Mouse (Mus musculus) erythroblast, adult 5-6 weeks (primary cell): ENCODE data around the gene Sarm1. TPM values are rescaled to one million over a fixed set of nuclear protein-coding genes. Genes with fewer than 3 reads are reported as not detected.

ENCODE experiments used
- ATAC-seq: replicated peaks from 2 replicates; pipeline ENCODE4 v1.8.0; 2016; ENCODE audit warnings: moderate number of reproducible peaks, mild to moderate bottlenecking, moderate TSS enrichment, inconsistent platforms; ENCODE audit not compliant: poor library complexity, low FRiP score, severe bottlenecking
- total RNA-seq, 2 experiments: library from RNA; stranded (forward) in 1 of 2; stranded (reverse) in 1 of 2; fragments of 150-400 nt in 1 of 2; fragments of 200-764, 138-1000 nt in 1 of 2; gene quantifications; 2 replicates each; pipeline versions ENCODE4 v1.2.3 to v1.2.4; 2015 to 2017; ENCODE audit warnings: low replicate concordance in 2 of 2

The Sarm1 gene
- total RNA-seq, 2 experiments from 2014 or later = not detected

DNA sequence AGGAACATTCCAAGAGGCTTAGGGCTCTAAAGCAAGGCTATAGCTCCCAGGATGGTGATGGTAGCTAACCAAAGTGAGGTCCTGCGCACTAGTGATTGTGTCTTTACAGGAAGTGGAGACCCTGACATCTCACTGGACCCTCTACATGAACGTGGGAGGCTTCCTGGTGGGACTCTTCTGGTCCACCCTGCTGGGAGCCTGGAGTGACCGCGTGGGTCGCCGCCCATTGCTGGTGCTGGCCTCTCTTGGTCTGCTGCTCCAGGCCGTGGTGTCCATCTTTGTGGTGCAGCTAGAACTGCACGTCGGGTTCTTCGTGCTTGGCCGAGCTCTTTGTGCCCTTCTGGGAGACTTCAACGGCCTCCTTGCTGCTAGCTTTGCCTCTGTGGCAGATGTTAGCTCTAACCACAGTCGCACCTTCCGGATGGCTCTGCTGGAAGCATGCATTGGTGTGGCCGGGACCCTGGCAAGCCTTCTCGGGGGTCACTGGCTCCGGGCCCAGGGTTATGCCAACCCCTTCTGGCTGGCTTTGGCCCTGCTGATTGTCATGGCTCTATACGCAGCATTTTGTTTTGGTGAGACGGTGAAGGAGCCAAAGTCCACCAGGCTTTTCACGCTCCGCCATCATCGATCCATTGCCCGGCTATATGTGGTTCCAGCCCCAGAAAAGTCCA lies 31.2 kb downstream of the Sarm1 start:
- ATAC-seq = no peak

DNA sequence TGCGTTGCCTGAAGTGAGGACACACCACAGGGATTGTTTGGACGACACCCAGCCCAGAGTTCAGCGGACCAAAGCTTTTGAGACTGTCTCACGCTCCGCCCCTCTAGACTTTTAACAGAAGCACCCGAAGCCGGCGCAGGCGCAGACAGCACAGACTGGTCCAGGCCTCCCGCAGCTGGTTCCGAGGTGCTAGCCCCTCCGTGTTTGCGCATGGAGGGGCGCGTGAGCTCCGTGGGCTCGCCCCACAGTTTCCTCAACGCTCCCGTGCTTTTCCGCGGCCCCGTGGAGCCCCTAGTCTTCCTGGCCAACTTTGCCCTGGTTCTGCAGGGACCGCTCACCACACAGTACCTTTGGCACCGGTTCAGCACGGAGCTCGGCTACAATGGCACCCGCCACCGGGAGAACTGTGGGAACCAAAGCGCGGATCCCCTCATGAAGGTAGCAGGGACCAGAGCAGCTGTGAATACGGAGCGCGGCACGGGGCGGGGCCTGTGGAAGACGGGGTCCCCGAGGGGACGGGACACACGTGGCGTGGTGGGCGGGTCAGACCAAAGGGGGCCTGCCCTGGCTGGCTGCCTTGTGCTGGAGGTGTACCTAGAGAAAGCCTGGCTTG lies 31.9 kb downstream of the Sarm1 start, which contains the start of gene Slc46a1:
TSS of gene Slc46a1 (plus strand) at position 130 of the 613 bp plus-strand sequence.
- ATAC-seq = peak; percentile 48; the same call in 1 of the 2 replicates

DNA sequence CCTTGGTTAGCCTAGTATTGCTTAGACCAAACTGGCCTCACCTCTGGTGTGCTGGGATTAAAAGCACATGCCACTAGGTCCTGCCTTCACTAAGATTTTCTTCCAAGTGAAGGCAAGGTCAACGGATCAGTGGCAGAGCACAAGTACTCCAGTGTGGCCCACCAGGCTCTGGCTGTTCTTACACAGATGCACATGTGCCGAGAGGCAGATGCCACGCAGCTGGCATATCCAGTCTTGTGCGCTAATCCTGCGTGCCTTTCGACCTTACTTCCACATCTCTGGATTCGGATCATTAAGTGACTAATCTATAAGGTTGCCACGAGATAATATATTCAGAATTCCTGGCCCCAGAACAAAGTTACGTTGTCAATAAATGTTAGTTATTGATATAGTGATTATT lies 32.4 kb downstream of the Sarm1 start:
- ATAC-seq = no peak

DNA sequence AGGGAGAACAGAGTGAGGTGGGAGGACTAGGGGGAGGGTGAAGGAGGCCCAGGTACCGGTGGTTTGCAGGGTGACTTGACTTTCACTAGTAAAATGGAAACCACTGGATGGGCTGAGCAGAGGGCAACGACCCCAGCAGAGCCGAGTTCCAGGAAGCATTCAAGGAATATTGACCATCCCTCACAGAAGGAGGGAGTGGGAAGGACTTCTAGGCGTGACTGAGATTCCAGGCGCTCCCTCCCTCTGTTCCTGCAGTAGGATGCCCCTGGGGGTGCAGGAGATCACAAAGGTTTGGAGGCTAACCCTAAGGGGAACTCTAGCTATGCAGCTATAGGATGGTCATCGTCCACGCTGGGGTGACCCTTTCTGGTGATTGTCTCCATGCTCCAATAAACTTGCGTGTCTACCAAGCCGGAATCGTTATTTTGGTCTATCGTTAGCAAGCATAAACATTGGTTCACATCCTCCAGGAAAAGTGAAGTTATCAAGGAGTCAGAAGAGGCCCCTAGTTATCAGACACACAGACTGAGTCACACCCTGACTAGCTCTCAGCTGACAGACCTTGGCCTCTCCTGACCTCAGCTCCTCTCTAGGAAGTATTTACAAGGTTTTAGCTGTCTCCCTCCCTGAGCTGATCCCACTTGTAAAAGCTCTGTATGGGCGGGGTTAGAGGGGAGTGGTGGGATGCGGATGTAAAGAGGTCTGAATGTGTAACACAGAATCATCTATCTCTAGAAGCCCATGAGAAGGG lies 34.1 kb downstream of the Sarm1 start:
- 0 out of 2 replicates have a peak, but pooled peaks have one; percentile 39 for ATAC-seq

DNA sequence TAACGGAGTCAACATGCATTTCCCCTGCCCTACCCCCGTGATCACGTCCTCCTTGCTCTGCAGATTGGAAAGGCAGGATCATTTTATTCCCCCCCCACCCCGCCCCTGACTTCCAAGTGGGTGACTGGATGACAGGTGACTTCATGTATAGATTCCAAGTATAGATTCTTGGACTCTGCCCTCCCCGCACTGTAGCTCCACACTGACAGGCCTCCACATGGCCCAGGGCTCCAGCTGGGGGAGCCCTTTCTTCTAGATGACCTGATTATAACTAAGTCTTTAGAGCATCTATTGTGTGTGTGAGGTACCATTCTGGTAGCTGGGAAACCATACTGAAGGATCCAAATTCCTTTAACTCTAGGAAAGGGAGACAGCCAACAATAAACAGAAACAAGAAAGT lies 34.9 kb downstream of the Sarm1 start:
- ATAC-seq = no peak

DNA sequence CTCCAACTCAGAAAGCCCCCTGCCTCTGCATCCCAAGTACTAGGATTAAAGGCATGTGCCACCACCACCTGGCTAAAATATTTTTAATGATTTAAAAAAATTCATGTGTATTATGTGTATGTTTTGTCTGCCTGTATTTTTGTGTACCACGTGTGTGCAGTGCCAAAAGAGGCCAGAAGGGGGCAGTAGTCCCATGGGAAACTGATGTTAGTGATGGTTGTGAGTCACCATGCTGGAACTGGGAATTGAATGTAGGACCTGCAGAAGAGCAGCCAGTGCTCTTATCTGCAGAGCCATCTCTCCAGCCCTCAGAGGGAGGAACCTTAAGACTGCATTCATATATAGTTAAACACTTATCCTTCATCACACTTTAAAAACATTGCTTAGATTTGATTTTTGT lies 35.7 kb downstream of the Sarm1 start:
- no peak for ATAC-seq

DNA sequence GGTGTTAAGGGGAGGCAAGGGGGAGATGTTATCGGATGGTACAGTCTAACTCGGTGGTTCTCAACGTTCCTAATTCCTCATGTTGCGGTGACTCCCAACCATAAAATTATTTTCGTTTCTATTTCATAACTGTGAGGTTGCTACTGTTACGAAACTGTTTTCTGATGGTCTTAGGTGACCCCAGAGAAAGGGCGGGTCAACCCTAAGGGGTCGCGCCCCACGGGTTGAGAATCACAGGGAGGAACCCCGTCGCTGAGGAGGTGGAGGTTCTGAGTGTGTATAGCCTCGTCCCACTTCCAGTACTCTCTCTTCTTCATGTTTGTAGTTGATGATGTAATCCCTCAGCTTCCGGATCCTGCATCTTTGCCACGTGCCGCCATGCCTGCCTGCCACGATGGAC lies 38.8 kb downstream of the Sarm1 start:
- no peak for ATAC-seq

DNA sequence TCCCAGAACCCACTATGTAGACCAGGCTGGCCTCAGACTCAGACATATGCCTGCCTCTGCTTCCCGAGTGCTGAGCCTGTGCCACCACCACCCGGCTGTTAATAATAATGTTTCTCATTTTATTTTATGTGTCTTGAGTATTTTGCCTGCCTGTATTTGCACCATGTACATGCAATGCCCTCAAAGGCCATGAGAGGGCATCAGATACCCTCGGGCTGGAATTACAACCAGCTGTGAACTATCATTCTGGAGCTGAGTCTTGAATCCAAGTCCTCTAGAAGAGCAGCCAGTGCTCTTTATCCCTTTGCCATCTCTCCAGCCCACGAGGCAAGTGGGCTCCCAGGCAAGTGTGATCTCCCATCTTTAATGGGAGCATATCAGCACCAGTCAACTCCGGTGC lies 42.2 kb downstream of the Sarm1 start:
- ATAC-seq = no peak

DNA sequence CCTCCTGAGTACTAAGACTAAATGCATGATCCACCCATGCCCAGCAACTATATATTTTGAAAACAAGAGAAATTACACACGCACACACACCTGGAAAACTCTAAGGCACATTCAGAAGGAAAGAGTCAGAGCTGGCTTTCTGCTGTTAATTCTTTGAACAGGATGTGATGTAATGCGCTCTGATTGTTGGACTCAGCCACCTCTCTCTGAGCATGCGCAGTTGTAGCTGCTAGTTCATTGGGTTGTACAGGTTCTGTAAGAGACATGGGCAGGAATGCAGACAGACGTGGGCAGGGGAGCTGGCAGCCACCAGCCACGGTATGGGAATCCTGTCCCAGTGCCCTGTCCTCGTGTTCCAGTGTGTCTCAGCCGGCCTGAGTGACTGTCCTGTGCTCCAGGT lies 43.3 kb downstream of the Sarm1 start:
- ATAC-seq = 0 out of 2 replicates have a peak, but pooled peaks have one; percentile 38

DNA sequence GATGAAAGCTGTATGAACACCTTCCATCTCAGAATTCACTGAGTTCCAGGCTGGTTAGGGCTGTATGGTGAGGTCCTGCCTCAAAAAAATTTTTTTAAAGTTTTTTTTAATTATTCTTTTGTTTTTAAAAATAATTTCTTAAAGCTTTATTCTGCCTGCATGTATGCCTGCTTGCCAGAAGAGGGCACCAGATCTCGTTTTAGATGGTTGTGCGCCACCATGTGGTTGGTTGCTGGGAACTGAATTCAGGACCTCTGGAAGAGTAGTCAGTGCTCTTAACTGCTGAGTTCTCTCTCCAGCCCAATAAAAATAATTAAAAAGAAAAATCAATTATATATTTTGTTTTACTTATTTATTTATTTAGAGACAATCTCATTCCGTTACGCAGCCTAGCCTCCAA lies 43.9 kb downstream of the Sarm1 start:
- ATAC-seq = no peak

DNA sequence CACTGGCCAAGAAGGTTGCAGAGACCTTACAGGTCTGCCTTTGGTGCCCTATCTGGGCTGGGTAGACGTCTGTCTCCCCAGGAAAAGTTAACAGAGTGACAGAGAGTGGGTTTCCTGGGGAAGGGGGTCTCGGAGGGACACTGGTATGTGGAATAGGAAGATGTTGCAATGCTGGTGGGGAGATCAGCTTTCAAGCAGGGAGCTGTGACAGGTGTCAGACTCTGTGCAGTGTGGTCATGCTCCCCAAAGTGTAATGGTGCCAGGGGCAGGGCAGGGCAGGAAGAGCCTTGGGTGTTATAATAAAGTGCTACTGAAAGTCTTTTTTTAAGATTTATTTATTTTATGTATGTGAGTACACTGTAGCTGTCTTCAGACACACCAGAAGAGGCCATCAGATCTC lies 47.2 kb downstream of the Sarm1 start:
- ATAC-seq = no peak

DNA sequence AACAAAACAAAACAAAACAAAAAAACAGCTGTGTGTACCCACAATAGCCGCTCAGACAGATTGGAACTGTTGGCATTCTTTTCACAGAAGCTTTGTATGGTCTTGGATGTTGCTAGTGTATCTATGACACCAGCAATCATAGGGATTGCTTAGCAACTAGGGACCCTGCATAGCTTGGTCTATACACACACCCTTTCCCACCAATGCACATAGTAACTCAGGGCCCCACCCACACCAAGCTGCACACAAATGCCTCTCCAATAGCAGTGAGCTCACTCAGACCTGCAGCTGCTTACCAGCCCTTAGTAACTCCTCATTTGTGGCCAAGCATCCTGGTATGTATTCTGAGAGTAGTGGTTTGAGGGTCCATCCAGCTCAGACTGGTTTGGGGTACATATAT lies 49.3 kb downstream of the Sarm1 start:
- no peak for ATAC-seq

DNA sequence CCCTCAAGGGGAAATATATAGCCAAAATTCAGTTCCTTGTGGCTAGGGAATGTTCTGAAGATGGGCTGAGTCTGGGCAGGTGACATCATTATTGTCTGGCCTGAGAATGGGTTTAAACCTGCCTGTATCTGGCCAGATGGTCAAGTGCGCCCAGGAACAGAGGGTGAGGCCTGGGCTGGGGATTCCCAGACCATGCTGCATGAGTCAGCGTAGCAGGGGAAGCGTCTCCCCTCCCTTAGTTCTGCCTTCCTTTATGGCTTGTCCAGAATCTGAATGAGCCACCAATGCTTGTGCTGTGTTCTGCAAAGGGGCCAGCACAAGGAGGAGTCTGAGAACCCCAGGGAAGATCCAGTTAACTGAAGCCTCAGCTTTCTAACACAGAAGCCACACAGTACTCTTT lies 50.4 kb downstream of the Sarm1 start:
- no peak for ATAC-seq

DNA sequence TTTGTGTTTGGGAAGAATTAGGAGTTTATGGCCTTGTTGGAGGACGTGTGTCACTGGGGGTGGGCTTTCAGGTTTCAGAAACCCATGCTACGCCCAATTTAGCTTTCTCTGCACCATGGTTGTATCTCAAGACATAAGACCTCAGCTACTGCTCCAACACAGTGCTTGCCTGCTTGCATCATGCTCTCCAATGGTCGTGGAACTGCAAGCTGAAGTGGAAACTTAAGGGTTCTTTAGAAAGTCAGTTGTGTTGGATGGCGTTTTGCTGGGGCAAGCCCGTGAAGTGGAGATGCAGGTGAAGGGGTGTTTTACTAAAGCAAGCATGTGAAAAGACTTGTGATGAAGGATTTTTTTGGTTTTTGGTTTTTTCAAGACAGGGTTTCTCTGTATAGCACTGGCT lies 54.4 kb downstream of the Sarm1 start:
- ATAC-seq = no peak

DNA sequence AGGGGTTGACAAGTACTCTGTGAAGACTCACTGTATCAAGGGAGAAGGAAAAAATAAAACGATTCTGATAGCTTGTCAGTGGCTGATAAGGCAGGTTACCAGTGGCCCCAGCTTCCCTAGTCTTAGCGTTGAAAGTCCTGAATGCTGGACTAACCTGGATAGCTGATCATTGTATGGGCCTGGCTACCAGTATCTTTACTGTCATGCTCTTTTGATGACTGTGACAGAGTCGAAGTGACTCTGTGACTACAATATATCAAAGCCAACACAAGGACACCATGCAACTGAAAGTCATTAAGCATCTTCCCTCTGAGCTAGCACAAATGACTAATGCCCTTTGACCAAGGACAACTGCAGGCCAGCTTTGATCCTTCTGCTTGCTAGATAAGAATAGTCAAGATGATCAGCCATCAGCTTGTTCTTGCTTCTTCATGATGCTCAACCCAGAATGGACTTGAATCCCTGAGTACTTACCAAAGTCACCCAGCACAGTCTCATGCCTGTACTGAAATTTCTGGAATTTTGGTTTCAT lies 59.1 kb downstream of the Sarm1 start:
- no peak for ATAC-seq

DNA sequence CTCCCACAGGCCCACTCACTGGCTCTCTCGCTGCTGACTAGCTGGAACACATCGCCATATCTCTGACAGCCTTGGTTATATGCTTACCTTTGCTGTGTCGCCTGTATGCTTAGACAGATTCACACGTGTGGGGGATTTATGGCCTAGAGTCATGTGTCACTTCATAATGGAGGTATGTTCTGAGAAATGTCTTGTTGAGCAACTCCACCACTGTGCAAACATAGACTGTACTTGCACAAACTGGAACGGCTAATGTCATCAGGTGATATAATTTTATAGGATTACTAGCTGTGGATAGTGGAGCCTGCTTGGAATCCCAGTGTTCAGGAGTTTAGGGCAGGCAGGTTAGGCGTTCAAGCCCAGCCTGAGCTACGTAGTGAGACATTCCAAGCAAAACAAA lies 60.4 kb downstream of the Sarm1 start:
- ATAC-seq = no peak

DNA sequence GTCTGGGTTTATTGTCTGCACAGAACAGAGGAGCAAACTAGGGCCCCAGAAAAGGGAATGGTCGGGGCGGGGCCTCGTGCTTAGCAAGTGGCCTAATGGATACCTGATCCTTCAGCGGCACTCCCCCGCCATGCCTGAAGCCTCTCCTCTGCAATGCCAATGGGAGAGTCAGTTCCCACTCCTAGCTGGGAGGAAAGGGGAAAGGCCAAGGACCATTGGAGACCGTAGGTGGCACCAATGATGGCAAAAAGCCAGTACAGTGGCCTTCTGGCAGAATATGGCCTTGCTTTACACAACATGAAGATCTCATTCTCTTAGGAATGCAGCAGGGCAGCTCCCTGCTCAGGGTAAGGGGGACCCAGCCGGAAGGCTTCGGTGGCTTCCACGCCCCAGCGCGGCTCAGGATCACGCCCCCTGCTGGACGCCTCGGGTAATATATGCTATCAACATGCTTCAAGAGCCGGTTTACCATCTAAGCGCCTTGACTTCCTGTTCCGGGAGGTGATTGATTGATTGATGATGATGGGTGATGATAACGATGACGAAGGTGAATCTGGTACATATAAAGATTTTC lies 61.7 kb downstream of the Sarm1 start:
- ATAC-seq = 0 out of 2 replicates have a peak, but pooled peaks have one; percentile 59

DNA sequence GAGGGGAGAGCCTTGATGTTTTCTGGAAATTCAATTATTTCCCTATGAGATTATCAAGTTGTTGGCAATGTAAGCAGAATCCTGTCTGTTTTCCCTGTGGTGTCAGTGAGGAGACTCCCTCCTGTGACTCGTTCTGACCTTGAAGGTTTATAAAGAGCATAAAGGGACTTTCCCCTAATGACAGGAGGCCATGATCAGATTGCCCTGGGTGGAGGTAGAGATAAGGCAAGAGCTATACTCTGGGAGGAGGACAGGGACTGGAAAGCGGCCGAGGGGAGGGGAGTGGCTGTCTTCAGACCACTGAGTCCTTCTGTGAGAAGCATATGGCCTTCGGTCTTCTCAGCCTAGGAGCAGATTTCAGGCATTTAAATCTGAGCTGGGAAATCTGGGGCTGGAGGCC lies 63.5 kb downstream of the Sarm1 start:
- ATAC-seq = no peak

DNA sequence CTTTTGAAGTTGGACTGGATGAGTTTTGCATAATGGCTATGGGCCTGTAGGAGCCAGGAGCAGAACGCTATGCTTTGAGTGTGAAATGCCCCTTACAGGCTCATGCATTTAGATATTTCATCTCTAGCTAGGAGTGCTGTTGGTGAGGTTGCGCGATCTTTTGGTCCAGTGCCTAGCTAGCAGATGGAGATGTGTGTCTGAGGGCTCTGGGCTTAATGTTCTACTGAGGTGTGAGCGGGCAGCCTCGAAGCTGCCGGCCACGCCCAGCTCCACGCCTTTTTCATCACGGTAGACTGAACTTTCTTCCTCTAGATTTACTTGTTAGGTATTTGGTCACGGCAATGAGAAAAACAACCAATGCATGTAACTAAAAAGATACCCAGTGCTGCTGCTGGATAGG lies 66.4 kb downstream of the Sarm1 start:
- ATAC-seq = no peak

DNA sequence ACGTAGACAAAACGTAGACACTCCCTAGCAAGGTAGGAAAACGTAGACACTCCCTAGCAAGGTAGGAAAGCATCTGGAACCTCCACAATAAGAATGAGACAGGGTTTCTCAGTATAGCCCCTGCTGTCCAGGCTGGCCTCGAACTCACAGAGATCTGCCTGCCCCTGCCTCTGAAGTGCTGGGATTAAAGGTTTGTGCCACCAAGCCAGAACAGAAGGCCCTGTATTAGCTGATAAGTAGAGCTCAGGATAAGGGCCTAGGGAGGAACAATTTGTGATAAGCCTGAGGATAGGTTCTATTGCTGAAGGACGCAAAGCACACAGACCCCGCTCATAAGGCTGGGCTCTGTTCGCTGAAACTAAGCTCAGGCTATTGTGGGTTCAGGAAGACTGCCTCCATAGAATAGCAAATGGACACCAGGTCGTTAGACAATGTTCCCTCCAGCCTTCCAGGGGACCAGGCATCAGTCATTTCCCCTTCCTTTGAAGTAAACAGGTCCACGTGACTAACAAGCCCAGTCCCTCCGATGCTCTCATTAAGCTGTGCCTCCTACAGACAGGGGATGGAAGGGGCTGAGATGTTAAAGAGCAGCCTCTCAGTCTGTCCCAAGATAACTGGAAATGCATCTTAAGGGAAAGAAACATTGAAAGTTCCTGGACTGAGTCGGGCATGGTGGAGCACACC lies 67.2 kb downstream of the Sarm1 start:
- ATAC-seq = no peak
